Mouse (Mus musculus): ENCODE measurements at regions not wholly inside any gene's neighbourhood (a gene's known extent, or its start where the extent isn't known, plus 50 kb on each side); places are given as distances from the start of the nearest gene placed in this dataset.

DNA sequence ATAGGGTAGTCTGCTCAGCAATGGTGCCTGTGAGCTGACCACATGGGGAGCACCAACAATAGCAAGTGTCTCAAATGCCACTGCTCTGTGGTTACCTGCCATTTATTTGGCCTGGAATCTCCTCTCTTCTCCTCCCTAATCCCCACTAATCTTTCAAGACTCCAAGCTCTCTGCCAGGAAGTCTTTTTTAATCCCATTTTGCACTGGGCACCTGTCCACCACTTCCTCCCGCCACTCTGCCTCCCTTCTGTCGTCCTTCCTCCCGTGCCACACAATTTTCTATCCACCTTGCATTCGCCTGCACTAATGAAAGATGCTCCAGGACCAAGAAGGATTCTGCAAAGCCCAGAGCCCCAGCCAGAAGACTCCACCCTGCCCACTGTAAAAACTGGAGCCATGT, 106.5 kb upstream of the Nmnat3 start:
- Histone ChIP-seq H3K9me3 (replicated peaks; ENCODE audit: control insufficient read depth, insufficient read depth, low read length, poor library complexity, severe bottlenecking) (no peaks in the 10 kb centered on the region), H3K9ac (ENCODE audit: low read depth, poor library complexity, severe bottlenecking) (no peak overlapping the region), H3K4me1 (ENCODE audit: control insufficient read depth, insufficient read depth, low read length) (no peaks in the 10 kb centered on the region), H3K36me3 (ENCODE audit: control insufficient read depth, insufficient read depth, low read length, poor library complexity, severe bottlenecking) (no peaks in the 10 kb centered on the region), H3K27me3 (ENCODE audit: control insufficient read depth, insufficient read depth, low read length, poor library complexity, severe bottlenecking) (no peaks in the 10 kb centered on the region), H3K4me3 (ENCODE audit: low read depth, low read length) (no peak overlapping the region), H3K27ac (ENCODE audit: insufficient read depth, low read length) (no peak overlapping the region)
- TF ChIP-seq CTCF (IDR thresholded peaks at IDR 0.05; ENCODE audit: low read depth, low read length) (no peak), EP300 (IDR thresholded peaks at IDR 0.05; ENCODE audit: insufficient read depth, low read depth, low read length) (no peak), POLR2A (IDR thresholded peaks at IDR 0.05; ENCODE audit: insufficient read depth, low read length) (no peak)

DNA sequence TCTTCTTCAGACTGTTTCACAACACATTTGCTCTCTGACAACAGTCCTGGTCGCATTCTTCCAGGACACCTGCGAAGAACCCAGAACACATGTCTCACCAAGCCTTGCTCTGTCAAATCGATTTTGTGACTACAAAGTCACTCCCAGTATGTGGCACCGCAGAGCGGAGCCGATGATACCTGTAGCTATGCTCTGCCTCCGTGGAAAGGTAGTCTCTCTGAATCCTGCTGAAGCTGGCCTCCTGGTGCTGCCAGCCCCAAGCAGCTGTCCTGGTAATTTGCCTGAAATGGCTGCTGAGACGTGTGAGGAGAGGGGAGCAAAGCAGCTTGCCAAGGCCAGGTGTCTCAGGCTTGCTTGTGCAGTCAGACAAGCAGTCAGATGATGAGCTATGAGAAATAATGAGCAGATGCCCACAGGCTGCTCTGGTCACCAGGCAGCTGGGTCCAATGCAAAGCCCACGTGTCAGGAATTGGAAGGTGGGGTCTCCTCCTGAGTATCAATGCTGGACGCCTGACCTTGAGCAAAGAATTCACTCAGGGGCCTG, 100.4 kb upstream of the Nmnat3 start:
- no peaks in the 10 kb centered on the region for H3K36me3 ChIP-seq (ENCODE audit: control insufficient read depth, insufficient read depth, low read length, poor library complexity, severe bottlenecking)
- H3K27me3 ChIP-seq (ENCODE audit: control insufficient read depth, insufficient read depth, low read length, poor library complexity, severe bottlenecking): no peaks in the 10 kb centered on the region
- no peak overlapping the region for H3K4me3 ChIP-seq (ENCODE audit: low read depth, low read length)
- H3K4me1 ChIP-seq (ENCODE audit: control insufficient read depth, insufficient read depth, low read length): no peaks in the 10 kb centered on the region
- no peak overlapping the region for H3K9ac ChIP-seq (ENCODE audit: low read depth, poor library complexity, severe bottlenecking)
- H3K27ac ChIP-seq (ENCODE audit: insufficient read depth, low read length): no peak overlapping the region
- no peaks in the 10 kb centered on the region for H3K9me3 ChIP-seq (replicated peaks; ENCODE audit: control insufficient read depth, insufficient read depth, low read length, poor library complexity, severe bottlenecking)
- TF ChIP-seq EP300 (IDR thresholded peaks at IDR 0.05; ENCODE audit: insufficient read depth, low read depth, low read length) (no peak), CTCF (IDR thresholded peaks at IDR 0.05; ENCODE audit: low read depth, low read length) (no peak), POLR2A (IDR thresholded peaks at IDR 0.05; ENCODE audit: insufficient read depth, low read length) (no peak)

DNA sequence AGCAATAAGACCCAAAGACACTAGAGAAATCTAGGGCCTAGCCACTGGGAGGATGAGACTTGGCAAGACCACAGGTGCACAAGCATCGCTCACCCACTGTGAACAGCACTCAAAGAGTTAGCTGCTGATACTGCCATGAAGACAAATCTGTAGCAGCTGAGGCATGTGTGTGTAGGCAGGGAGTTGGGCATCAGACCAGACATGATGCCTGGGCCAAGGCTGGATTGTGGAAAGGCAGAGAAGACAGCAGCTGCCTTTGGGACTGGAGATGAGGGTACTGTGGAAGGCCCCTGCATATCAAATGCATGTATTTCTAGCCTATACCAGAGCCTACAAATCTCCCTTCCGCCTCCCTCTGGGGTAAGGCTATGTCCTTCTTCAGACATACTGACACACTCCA, 92.9 kb upstream of the Nmnat3 start:
- H3K4me3 ChIP-seq (ENCODE audit: low read depth, low read length): no peak overlapping the region
- TF ChIP-seq CTCF (IDR thresholded peaks at IDR 0.05; ENCODE audit: low read depth, low read length) (no peak), POLR2A (IDR thresholded peaks at IDR 0.05; ENCODE audit: insufficient read depth, low read length) (no peak), EP300 (IDR thresholded peaks at IDR 0.05; ENCODE audit: insufficient read depth, low read depth, low read length) (no peak)

DNA sequence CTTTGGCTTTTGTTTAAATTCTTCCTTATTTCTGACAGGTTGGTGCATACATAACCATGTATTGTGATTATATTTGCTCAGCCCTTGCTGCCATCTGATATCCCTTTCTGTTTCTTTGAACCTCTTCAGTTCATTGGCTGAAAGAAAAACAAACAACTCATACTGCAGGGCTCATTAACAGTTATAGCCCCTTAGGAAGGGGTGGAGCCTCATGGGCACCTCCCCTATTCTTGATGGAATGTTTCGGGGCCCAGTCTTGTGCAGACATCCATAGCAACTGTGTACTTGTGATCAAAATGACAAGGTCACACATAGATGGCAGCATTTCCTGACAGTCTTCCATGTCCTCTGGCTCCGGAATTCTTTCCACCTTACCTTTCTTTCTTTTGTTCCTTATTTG, 68.4 kb upstream of the Nmnat3 start:
- Histone ChIP-seq H3K36me3 (ENCODE audit: control insufficient read depth, insufficient read depth, low read length, poor library complexity, severe bottlenecking) (no peaks in the 10 kb centered on the region), H3K4me3 (ENCODE audit: low read depth, low read length) (no peak overlapping the region), H3K9ac (ENCODE audit: low read depth, poor library complexity, severe bottlenecking) (no peak overlapping the region), H3K27ac (ENCODE audit: insufficient read depth, low read length) (no peak overlapping the region), H3K4me1 (ENCODE audit: control insufficient read depth, insufficient read depth, low read length) (no peaks in the 10 kb centered on the region), H3K27me3 (ENCODE audit: control insufficient read depth, insufficient read depth, low read length, poor library complexity, severe bottlenecking) (no peaks in the 10 kb centered on the region), H3K9me3 (replicated peaks; ENCODE audit: control insufficient read depth, insufficient read depth, low read length, poor library complexity, severe bottlenecking) (no peaks in the 10 kb centered on the region)
- no peak for TF ChIP-seq EP300 (IDR thresholded peaks at IDR 0.05; ENCODE audit: insufficient read depth, low read depth, low read length)
- TF ChIP-seq POLR2A (IDR thresholded peaks at IDR 0.05; ENCODE audit: insufficient read depth, low read length): no peak
- TF ChIP-seq CTCF (IDR thresholded peaks at IDR 0.05; ENCODE audit: low read depth, low read length): no peak

More for the DNA sequence above, 92.9 kb upstream of the Nmnat3 start:
- Histone ChIP-seq H3K9ac (ENCODE audit: low read depth, poor library complexity, severe bottlenecking) (no peak overlapping the region), H3K36me3 (ENCODE audit: control insufficient read depth, insufficient read depth, low read length, poor library complexity, severe bottlenecking) (no peaks in the 10 kb centered on the region), H3K4me1 (ENCODE audit: control insufficient read depth, insufficient read depth, low read length) (no peaks in the 10 kb centered on the region), H3K27me3 (ENCODE audit: control insufficient read depth, insufficient read depth, low read length, poor library complexity, severe bottlenecking) (no peaks in the 10 kb centered on the region), H3K9me3 (replicated peaks; ENCODE audit: control insufficient read depth, insufficient read depth, low read length, poor library complexity, severe bottlenecking) (no peaks in the 10 kb centered on the region), H3K27ac (ENCODE audit: insufficient read depth, low read length) (no peak overlapping the region)

DNA sequence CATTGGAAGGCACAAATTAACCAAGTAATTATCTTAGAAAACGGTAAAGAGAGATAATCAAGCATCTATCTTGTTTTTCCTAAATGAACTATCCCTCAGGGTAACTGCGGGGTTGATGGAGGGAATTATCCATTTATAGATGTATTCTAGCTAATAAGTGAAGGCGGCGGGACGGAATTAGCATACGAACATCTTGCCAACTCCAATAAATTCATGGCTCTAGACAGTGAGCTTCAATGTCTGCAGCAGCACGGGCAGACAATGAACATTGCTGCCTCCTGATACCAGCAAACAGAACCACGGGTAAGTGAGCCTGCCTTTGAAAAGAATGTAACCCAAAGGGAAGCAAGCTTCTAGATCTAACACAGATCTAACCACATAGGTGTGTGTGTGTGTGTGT, 66.9 kb upstream of the Nmnat3 start:
- Histone ChIP-seq H3K27ac (ENCODE audit: insufficient read depth, low read length) (no peak overlapping the region), H3K27me3 (ENCODE audit: control insufficient read depth, insufficient read depth, low read length, poor library complexity, severe bottlenecking) (no peaks in the 10 kb centered on the region), H3K9me3 (replicated peaks; ENCODE audit: control insufficient read depth, insufficient read depth, low read length, poor library complexity, severe bottlenecking) (no peaks in the 10 kb centered on the region), H3K4me3 (ENCODE audit: low read depth, low read length) (no peak overlapping the region), H3K9ac (ENCODE audit: low read depth, poor library complexity, severe bottlenecking) (no peak overlapping the region), H3K4me1 (ENCODE audit: control insufficient read depth, insufficient read depth, low read length) (no peaks in the 10 kb centered on the region), H3K36me3 (ENCODE audit: control insufficient read depth, insufficient read depth, low read length, poor library complexity, severe bottlenecking) (no peaks in the 10 kb centered on the region)
- TF ChIP-seq POLR2A (IDR thresholded peaks at IDR 0.05; ENCODE audit: insufficient read depth, low read length): no peak
- TF ChIP-seq CTCF (IDR thresholded peaks at IDR 0.05; ENCODE audit: low read depth, low read length): no peak

DNA sequence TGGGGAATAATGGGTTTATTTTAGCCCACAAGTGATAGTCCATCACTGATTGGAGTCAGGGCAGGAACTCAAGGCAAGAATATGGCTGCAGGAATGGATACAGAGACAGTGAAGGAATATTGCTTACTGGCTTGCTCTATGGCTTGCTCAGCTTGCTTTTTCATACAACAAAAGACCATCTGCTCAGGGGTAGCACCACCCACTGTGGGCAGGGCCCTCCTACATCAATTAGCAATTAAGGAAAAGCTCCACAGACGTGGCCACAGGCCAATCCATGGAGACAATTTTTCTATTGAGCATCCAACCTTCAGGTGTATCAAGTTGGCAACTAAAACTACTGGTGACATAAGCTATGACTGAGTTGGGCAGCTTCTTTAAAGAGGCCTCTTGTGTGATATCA, 65.5 kb upstream of the Nmnat3 start:
- H3K27ac ChIP-seq (ENCODE audit: insufficient read depth, low read length): no peak overlapping the region
- H3K9me3 ChIP-seq (replicated peaks; ENCODE audit: control insufficient read depth, insufficient read depth, low read length, poor library complexity, severe bottlenecking): no peaks in the 10 kb centered on the region
- no peak overlapping the region for H3K4me3 ChIP-seq (ENCODE audit: low read depth, low read length)
- H3K4me1 ChIP-seq (ENCODE audit: control insufficient read depth, insufficient read depth, low read length): no peaks in the 10 kb centered on the region
- H3K9ac ChIP-seq (ENCODE audit: low read depth, poor library complexity, severe bottlenecking): no peak overlapping the region
- no peaks in the 10 kb centered on the region for H3K36me3 ChIP-seq (ENCODE audit: control insufficient read depth, insufficient read depth, low read length, poor library complexity, severe bottlenecking)
- no peaks in the 10 kb centered on the region for H3K27me3 ChIP-seq (ENCODE audit: control insufficient read depth, insufficient read depth, low read length, poor library complexity, severe bottlenecking)
- TF ChIP-seq EP300 (IDR thresholded peaks at IDR 0.05; ENCODE audit: insufficient read depth, low read depth, low read length) (no peak), CTCF (IDR thresholded peaks at IDR 0.05; ENCODE audit: low read depth, low read length) (no peak), POLR2A (IDR thresholded peaks at IDR 0.05; ENCODE audit: insufficient read depth, low read length) (no peak)

Measured in ES-Bruce4 (cell line).